Mouse (Mus musculus) testis, adult 2 months (tissue): ENCODE data around the gene Pcp4l1. TPM values are rescaled to one million over a fixed set of nuclear protein-coding genes. Genes with fewer than 3 reads are reported as not detected.

Source experiments
- H3K27ac ChIP-seq: fragments of 200-500 bp; 2 replicates; pipeline ENCODE4 v1.5.1; 2012; ENCODE audit warnings: low read depth, low read length; ENCODE audit not compliant: control insufficient read depth, insufficient read depth
- H3K27me3 ChIP-seq: fragments of 200-500 bp; 2 replicates; pipeline ENCODE4 v1.6.1; 2012; ENCODE audit warnings: mild to moderate bottlenecking, low read length, moderate library complexity; ENCODE audit not compliant: control insufficient read depth, insufficient read depth
- H3K36me3 ChIP-seq: fragments of 200-500 bp; 2 replicates; pipeline ENCODE4 v1.6.1; 2012; ENCODE audit warnings: mild to moderate bottlenecking, low read length; ENCODE audit not compliant: control insufficient read depth, insufficient read depth
- H3K4me1 ChIP-seq: fragments of 200-500 bp; 2 replicates; pipeline ENCODE4 v1.6.1; 2012; ENCODE audit warnings: low read length; ENCODE audit not compliant: control insufficient read depth, insufficient read depth
- H3K4me3 ChIP-seq: fragments of 200-500 bp; 2 replicates; pipeline ENCODE4 v1.5.1; 2012; ENCODE audit warnings: low read depth, mild to moderate bottlenecking, low read length, moderate library complexity, mixed read lengths; ENCODE audit not compliant: control insufficient read depth
- CTCF ChIP-seq: fragments of 200-500 bp; IDR thresholded peaks from 2 replicates; pipeline ENCODE4 v1.5.1; 2012; ENCODE audit warnings: low read depth, mild to moderate bottlenecking, inconsistent platforms, low read length, moderate library complexity; ENCODE audit not compliant: control insufficient read depth, insufficient read depth, insufficient replicate concordance
- POLR2A ChIP-seq: fragments of 200-500 bp; IDR thresholded peaks from 2 replicates; pipeline ENCODE4 v1.6.1; 2012; ENCODE audit warnings: low read depth, mild to moderate bottlenecking, inconsistent platforms, low read length, moderate library complexity; ENCODE audit not compliant: control insufficient read depth
- polyA plus RNA-seq: library from polyadenylated mRNA; depleted of rRNA; stranded (reverse); fragments of >200 nt; gene quantifications from 2 replicates; pipeline ENCODE4 v1.2.3, GENCODE M21; 2012

The Pcp4l1 gene
- polyA plus RNA-seq, 1 experiment = 2.9 TPM

DNA sequence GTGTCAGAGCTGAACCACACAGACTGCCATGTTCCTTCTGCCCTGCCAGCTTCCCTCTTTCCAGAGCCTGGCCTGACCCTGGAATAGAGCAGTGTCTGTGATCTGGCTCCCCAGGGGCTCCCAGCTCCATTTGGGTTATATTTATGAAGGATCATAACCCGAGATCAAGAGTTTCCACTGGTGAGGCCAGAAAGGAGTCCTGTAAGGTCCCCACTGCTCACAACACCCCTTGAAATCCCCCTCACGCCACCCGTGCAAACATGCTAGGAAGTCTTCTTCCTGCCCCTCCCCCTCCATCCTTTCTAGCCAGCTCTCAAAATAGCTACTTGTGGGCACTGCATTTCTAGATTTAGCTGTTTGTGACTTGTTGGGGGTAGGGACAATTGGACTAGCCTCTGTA, 12.4 kb downstream of the Pcp4l1 start:
- peaks cover 2% of the 10 kb centered on the region; the same call in 1 of the 2 replicates for H3K4me1 ChIP-seq
- no peak overlapping the region for H3K27ac ChIP-seq
- TF ChIP-seq CTCF (no peak), POLR2A (no peak)
- H3K36me3 ChIP-seq = no peaks in the 10 kb centered on the region
- H3K27me3 ChIP-seq = no peaks in the 10 kb centered on the region
- H3K4me3 ChIP-seq = no peak overlapping the region

DNA sequence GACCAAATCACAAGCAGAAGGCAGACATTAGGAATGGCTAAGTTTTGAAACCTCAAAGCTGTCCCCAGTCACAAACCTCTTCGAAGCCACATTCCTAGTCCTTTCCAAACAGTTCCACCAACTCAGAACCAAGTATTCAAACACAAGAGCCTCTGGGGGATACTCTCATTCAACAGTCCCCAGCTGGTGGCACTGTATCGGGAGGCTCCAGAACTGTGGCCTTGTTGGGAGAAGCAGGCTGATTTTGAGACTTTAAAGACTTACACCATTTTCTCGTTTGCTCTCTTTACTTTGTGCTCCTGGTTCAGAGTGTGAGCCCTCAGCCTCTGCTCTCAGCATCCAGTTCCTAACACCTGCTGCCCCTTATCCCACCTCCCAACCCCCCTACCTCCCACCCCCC, 13.0 kb downstream of the Pcp4l1 start:
- Histone ChIP-seq H3K4me3 (no peak overlapping the region), H3K27ac (no peak overlapping the region), H3K4me1 (no peaks in the 10 kb centered on the region), H3K27me3 (no peaks in the 10 kb centered on the region), H3K36me3 (no peaks in the 10 kb centered on the region)
- TF ChIP-seq CTCF (no peak), POLR2A (no peak)

DNA sequence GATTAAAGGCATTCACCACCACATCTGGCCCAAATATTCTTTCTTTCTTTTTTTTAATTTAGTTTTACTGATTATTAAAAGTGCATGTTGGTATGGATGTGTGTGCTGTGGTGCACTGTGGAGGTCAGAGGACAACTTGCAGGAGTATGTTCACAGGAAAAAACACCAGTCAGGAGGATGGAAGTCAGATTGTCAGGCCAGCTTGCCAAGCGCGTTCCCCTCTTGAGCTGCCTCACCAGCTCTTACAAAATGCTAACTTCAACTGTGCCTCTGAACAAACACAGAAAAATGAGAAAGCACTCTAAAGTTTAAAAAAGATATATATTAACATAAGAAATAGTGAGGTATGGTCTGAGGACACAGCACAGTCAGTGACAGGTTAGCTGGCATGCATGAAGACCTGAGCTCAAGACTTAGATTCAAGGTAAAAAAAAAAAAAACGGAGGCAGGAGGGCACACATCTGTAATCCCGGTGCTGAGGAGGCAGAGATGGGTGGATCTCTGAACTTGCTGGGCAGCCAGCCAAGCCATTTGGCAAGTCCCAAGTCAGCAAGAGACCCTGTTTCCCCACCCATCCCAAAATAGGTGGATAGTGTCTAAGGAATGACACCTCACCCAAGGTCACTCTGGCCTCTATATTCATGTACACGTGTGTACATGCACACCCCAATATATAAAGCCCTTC, 16.4 kb downstream of the Pcp4l1 start:
- Histone ChIP-seq H3K4me3 (no peak overlapping the region), H3K27me3 (no peaks in the 10 kb centered on the region), H3K27ac (no peak overlapping the region), H3K4me1 (no peaks in the 10 kb centered on the region), H3K36me3 (no peaks in the 10 kb centered on the region)
- no peak for TF ChIP-seq CTCF
- TF ChIP-seq POLR2A = no peak

- Histone ChIP-seq H3K27me3 (no peaks in the 10 kb centered on the region), H3K4me1 (peaks cover 2% of the 10 kb centered on the region; the same call in 1 of the 2 replicates), H3K27ac (no peak overlapping the region), H3K36me3 (no peaks in the 10 kb centered on the region), H3K4me3 (no peak overlapping the region)
- TF ChIP-seq POLR2A = no peak
- TF ChIP-seq CTCF = no peak
Measured at GRCm38 (mm10) chr1:171172779-171173178, 23.3 kb downstream of the Pcp4l1 start.

GRCm38 (mm10) chr1:171171138-171171537, 24.9 kb downstream of the Pcp4l1 start:
- Histone ChIP-seq H3K36me3 (no peaks in the 10 kb centered on the region), H3K27ac (no peak overlapping the region), H3K27me3 (no peaks in the 10 kb centered on the region), H3K4me1 (peaks cover 2% of the 10 kb centered on the region; the same call in 1 of the 2 replicates), H3K4me3 (no peak overlapping the region)
- TF ChIP-seq CTCF (no peak), POLR2A (no peak)

DNA sequence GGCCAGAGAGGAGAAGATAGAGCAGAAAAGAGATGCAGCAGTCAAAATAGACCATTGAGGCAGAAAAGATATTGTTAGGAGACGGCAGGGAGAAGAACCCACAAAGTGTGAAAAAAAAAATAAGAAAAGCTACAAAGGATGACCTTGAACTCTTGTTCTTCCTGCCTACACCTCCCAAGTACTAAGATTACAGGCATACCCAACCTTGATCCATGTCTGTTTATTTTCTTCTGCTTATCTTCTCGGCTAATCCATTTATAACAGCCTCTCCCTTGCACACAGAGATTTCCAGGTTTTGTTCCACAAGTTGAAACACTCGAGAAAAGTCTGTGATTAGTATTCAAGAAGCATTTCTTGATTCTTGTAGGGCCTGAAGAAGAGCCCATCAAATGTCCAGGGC, 26.2 kb downstream of the Pcp4l1 start:
- Histone ChIP-seq H3K27ac (no peak overlapping the region), H3K27me3 (no peaks in the 10 kb centered on the region), H3K4me3 (no peak overlapping the region), H3K4me1 (peaks cover 2% of the 10 kb centered on the region; the same call in 1 of the 2 replicates), H3K36me3 (no peaks in the 10 kb centered on the region)
- no peak for TF ChIP-seq POLR2A
- TF ChIP-seq CTCF = no peak

- Histone ChIP-seq H3K27me3 (no peaks in the 10 kb centered on the region), H3K27ac (no peak overlapping the region), H3K4me3 (no peak overlapping the region), H3K36me3 (no peaks in the 10 kb centered on the region), H3K4me1 (peaks cover 2% of the 10 kb centered on the region; the same call in 1 of the 2 replicates)
- TF ChIP-seq POLR2A (no peak), CTCF (no peak)
Measured at GRCm38 (mm10) chr1:171168906-171169305, 27.2 kb downstream of the Pcp4l1 start.

DNA sequence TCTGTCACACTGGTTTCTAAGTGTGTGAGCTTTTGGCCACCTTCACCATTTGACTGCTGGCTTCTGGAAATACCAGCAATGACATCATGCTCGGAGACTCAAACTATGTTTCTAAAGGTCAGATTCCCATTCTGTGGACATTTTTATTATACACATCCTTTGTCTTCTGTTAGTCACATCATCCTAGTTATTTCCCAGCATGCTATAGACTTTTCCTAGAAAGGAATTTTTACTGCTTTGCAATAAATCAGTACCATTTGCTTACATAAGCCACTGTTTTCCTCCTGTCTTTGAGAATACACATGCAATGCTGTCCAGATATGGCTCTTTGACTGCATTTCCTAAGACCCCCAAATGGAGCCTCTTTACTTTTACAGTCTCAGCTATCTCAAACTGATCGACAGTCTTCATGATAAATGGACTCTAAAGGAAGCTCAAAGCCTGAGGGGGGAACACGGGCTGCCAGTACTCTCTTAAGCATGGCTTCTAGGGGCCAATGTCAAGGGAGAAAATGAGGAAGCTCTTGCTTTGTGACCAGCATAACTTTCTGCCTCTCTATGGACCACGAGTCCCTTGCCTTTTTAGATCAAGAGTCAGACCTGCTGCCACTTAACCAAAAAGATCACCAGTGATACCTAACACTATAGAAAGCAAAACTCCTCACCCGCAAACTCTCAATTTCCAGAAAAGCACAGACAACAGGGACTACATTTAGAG, 30.3 kb downstream of the Pcp4l1 start:
- Histone ChIP-seq H3K4me1 (peaks cover 2% of the 10 kb centered on the region; the same call in 1 of the 2 replicates), H3K27ac (no peak overlapping the region), H3K36me3 (no peaks in the 10 kb centered on the region), H3K4me3 (no peak overlapping the region), H3K27me3 (no peaks in the 10 kb centered on the region)
- TF ChIP-seq CTCF (no peak), POLR2A (no peak)
